Mouse (Mus musculus): ENCODE data around the gene Ofcc1. TPM values are rescaled to one million over a fixed set of nuclear protein-coding genes. Genes with fewer than 3 reads are reported as not detected.

The Ofcc1 gene
- total RNA-seq (2023): under 1 TPM; 0.16 to 0.22 TPM

GRCm38 (mm10) chr13:40361288-40361687, at the start of gene Ofcc1:
Gene Ofcc1 (minus strand): TSS chr13:40361450.

